Mouse (Mus musculus): ENCODE measurements around the gene Abhd6. TPM values are rescaled to one million over a fixed set of nuclear protein-coding genes. Genes with fewer than 3 reads are reported as not detected.
A peak's percentile ranks its signal among the peaks of the same experiment; 100 is the strongest.

Gene Abhd6
- polyA plus RNA-seq, 1 experiment from 2014 or later = 21.4 TPM

DNA sequence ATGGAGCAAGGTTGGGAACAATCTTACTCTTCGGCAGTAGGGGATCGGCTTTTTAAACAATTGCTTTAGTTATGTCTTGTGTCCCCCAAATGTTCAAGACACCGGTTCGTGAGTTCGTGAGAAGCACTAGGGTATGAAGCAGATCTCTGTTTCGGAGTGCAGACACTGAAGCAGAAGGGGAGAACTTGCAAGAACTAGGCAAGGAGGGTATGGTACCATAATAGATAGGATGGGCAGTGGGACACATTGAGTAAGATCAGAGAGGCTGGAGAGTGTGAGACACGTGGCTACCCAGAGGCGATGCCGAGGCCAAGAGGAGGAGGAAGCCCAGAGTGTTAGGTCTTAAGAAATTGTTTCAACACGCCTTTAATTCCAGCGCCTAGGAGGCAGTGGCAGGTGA is 78.0 kb downstream of the Abhd6 start:
- ATAC-seq (ENCODE audit: insufficient number of reproducible peaks, insufficient read depth, low FRiP score, low TSS enrichment) = 0 out of 2 replicates have a peak, but pooled peaks have one; percentile 22
- Histone ChIP-seq H3K27me3 (no peaks in the 10 kb centered on the region), H3K36me3 (peaks cover 19% of the 10 kb centered on the region), H3K4me1 (peaks cover 15% of the 10 kb centered on the region; the same call in 1 of the 2 replicates), H3K9me3 (no peaks in the 10 kb centered on the region), H3K27ac (peak overlapping the region; percentile 96), H3K9ac (peak overlapping the region; percentile 80), H3K4me3 (peak overlapping the region; percentile 72), H3K4me2 (replicated peaks) (peak overlapping the region; percentile 90)
- 4% methylated on average over 11 of the region's 11 CpGs for WGBS

DNA sequence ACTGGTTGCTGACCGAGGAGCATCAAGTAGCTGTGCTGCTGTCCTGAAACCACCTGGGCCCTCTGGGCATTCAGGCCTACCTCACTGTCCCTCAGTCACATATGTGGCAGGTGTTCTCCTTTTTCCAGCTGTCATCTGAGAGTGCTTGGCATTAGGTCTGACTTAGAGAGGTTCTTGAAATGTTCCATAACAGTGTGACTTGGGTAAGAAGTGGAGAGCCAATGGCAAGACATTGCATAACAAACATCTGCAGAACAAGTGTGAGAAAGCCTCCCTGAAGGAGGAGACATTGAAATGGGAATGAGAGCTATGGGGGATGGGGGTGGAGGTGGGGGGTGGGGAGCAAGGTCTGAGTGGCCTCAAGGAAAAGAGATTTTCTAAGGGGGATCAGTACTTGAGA is 80.2 kb downstream of the Abhd6 start:
- no peak overlapping the region for H3K27ac ChIP-seq
- no peaks in the 10 kb centered on the region for H3K9me3 ChIP-seq
- no peak overlapping the region for H3K4me2 ChIP-seq (replicated peaks)
- peaks cover 38% of the 10 kb centered on the region for H3K36me3 ChIP-seq
- H3K27me3 ChIP-seq = no peaks in the 10 kb centered on the region
- no peak overlapping the region for H3K9ac ChIP-seq
- no peak for ATAC-seq (ENCODE audit: insufficient number of reproducible peaks, insufficient read depth, low FRiP score, low TSS enrichment)
- H3K4me1 ChIP-seq = peaks cover 15% of the 10 kb centered on the region; the same call in 1 of the 2 replicates
- 95% methylated on average over 1 of the region's 1 CpGs for WGBS
- H3K4me3 ChIP-seq = no peak overlapping the region

DNA sequence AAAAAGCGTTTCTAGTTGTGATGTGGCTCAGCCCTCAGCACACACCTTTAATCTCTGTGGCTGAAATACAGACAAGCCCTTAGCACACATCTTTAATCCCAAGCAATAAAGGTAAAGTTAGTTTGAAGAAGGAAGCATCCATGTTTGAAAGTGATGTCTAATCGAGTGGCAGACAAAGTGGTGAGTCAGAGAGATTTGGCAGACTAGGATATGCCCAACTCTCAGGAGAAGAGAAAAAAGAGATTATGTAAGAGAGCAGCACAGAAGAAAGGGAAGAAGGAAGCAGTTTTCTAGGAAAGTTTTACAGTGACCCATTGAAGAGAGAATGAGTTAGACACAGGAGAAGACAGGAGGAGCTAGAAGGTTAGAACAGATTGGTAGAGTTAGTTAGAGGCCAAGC is 86.3 kb downstream of the Abhd6 start:
- WGBS = 90% methylated on average over 2 of the region's 2 CpGs
- Histone ChIP-seq H3K4me2 (replicated peaks) (no peak overlapping the region), H3K9me3 (no peaks in the 10 kb centered on the region), H3K27ac (no peak overlapping the region), H3K4me3 (no peak overlapping the region), H3K27me3 (no peaks in the 10 kb centered on the region), H3K36me3 (peaks cover 56% of the 10 kb centered on the region), H3K4me1 (no peaks in the 10 kb centered on the region), H3K9ac (no peak overlapping the region)
- ATAC-seq (ENCODE audit: insufficient number of reproducible peaks, insufficient read depth, low FRiP score, low TSS enrichment) = no peak

DNA sequence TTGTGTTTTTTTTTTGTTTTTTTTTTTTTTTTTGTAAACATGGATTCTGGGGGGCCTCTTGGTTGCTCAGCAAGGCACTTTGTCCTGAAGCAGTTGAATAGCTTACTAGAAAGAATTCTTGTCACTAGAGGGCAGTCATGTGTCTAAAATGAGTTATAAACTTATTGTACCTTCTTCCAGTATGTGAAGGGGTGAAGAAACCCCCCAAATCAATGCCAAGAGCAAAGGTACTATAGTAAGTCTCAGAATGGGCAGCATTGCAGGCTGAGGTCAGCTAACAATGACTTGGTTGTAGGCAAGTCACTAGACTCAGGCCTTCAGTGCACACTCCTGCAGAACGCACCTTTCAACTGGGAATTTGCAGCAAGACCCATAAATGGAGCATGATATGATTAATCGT is 89.9 kb downstream of the Abhd6 start:
- H3K9ac ChIP-seq = no peak overlapping the region
- no peak overlapping the region for H3K27ac ChIP-seq
- ATAC-seq (ENCODE audit: insufficient number of reproducible peaks, insufficient read depth, low FRiP score, low TSS enrichment) = no peak
- H3K4me3 ChIP-seq = no peak overlapping the region
- no peak overlapping the region for H3K4me2 ChIP-seq (replicated peaks)
- H3K36me3 ChIP-seq = peaks cover 27% of the 10 kb centered on the region
- H3K4me1 ChIP-seq = no peaks in the 10 kb centered on the region
- WGBS = 86% methylated on average over 2 of the region's 2 CpGs
- H3K9me3 ChIP-seq = no peaks in the 10 kb centered on the region
- H3K27me3 ChIP-seq = no peaks in the 10 kb centered on the region

DNA sequence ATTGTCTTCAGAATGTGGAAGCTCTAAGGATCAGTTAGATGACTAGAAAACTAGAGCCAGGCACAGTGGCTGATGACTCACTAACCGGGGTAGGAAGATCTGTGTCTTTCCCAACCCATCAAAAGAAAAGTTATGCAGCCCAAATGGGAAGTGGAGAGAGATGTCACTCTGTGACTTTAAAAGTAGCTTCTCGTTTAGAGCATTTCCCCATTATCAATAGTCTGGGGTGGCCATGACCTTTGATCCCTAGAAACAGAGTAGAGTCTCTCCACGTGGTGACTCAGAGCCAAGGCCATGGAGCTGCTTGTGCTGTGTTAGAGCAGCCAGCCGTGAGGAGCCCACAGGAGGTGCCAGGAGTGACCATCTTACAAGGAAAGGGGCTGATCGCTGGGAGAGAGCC is 90.7 kb downstream of the Abhd6 start:
- Histone ChIP-seq H3K9ac (no peak overlapping the region), H3K36me3 (peaks cover 22% of the 10 kb centered on the region), H3K4me1 (no peaks in the 10 kb centered on the region), H3K4me3 (no peak overlapping the region), H3K27me3 (no peaks in the 10 kb centered on the region), H3K27ac (no peak overlapping the region), H3K4me2 (replicated peaks) (no peak overlapping the region), H3K9me3 (no peaks in the 10 kb centered on the region)
- ATAC-seq (ENCODE audit: insufficient number of reproducible peaks, insufficient read depth, low FRiP score, low TSS enrichment) = no peak
- WGBS = 51% methylated on average over 5 of the region's 5 CpGs

DNA sequence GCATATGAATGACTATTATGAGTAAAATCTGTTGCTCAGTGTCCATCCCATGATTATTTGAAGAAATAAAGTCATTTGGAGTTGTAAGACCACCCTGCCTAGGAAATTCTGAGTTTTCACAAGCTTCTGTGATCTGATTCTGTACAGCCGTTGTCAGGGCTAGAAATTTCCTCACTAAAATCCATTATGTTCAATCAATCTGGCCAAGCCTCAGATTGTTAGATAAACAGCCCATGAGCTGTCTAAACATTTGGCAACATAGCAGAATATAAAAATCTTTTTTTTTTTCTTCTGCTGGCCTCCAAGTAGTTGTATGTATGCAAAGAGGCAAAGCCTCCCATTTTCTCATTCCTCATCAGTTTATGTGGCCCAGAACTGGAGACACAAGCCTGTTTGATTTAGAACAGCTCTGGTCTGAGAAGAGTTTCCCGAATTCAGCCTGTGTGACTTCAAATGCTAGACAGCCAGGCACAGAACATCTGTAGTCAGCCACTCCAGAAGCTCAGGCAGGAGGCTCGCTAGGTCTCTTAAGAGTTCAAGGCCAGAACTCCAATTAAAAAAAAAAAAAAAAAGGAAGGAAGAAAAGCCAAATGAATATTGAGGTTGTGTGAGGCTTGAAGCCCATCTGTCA is 92.3 kb downstream of the Abhd6 start:
- Histone ChIP-seq H3K27me3 (no peaks in the 10 kb centered on the region), H3K4me2 (replicated peaks) (no peak overlapping the region), H3K9me3 (no peaks in the 10 kb centered on the region), H3K4me3 (no peak overlapping the region), H3K4me1 (peaks cover 10% of the 10 kb centered on the region; the same call in 1 of the 2 replicates), H3K9ac (no peak overlapping the region), H3K36me3 (peaks cover 8% of the 10 kb centered on the region), H3K27ac (no peak overlapping the region)
- 58% methylated on average over 3 of the region's 3 CpGs for WGBS
- no peak for ATAC-seq (ENCODE audit: insufficient number of reproducible peaks, insufficient read depth, low FRiP score, low TSS enrichment)

DNA sequence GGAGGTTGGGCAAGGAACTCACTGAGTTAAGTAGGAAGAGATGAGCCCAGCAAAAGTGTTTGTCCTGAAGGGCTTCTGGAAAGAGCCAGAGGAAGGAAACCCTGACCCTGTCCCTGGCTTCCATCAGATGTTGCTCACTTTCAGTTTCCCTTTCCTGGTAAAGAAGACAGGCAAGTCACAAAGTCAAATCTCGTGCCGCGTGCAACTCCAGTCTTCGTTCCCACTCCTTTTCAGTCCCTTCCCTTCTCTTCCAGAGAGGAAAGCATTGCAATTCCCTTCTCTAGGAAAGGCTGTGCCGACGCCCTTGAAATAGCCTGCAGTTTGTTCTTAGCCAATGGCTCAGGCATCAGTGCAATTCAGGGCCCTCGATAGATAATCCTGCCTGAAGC is 92.9 kb downstream of the Abhd6 start:
- peaks cover 10% of the 10 kb centered on the region; the same call in 1 of the 2 replicates for H3K4me1 ChIP-seq
- H3K4me3 ChIP-seq = no peak overlapping the region
- H3K9me3 ChIP-seq = no peaks in the 10 kb centered on the region
- H3K4me2 ChIP-seq (replicated peaks) = no peak overlapping the region
- H3K27me3 ChIP-seq = no peaks in the 10 kb centered on the region
- no peak overlapping the region for H3K9ac ChIP-seq
- no peak for ATAC-seq (ENCODE audit: insufficient number of reproducible peaks, insufficient read depth, low FRiP score, low TSS enrichment)
- H3K36me3 ChIP-seq = peaks cover 3% of the 10 kb centered on the region; the same call in 1 of the 2 replicates
- WGBS = 72% methylated on average over 7 of the region's 7 CpGs
- no peak overlapping the region for H3K27ac ChIP-seq

DNA sequence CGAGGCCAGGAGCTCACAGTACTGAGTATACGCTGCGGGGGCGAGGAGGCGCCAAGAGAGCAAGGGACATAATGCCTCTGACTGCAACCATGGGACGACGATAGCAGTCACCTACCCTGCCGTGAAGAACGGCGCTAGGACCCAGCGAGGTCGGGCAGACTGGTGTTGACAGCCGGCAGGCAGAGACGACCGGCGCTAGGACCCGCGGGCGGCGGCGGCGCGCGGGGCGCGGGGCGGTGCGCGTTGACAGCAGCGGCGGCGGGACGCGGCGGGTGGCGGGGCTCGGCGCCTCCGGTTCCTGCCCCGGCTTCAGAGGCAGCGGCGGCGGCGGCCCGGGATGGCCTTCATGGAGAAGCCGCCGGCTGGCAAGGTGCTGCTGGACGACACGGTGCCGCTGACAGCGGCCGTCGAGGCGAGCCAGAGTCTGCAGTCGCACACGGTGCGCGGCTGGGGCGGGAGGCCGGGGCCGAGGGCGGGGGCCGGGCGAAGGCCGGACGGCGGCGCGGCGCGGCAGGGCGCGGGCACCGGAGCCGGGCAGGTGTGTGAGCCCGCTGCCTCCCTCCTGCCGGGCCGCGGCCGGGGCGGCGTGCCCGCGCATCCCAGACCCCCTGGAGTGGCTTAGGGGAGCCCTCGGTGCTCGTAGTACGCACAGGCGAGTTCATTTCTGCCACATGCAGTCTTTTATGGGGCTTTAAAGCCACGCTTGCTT is 95.4 kb downstream of the Abhd6 start, which contains the start of gene Pxk:
TSS of gene Pxk (plus strand) at position 234 of the 709 bp plus-strand sequence.
- Histone ChIP-seq H3K4me2 (replicated peaks) (peak within 1 kb of the TSS; percentile 66), H3K4me1 (peaks cover 10% of the 10 kb centered on the region; the same call in 1 of the 2 replicates), H3K9me3 (no peaks in the 10 kb centered on the region), H3K9ac (peak within 1 kb of the TSS; percentile 77), H3K27me3 (no peaks in the 10 kb centered on the region), H3K36me3 (no peaks in the 10 kb centered on the region), H3K4me3 (peak within 1 kb of the TSS; percentile 90), H3K27ac (0 out of 2 replicates have a peak within 1 kb of the TSS, but pooled peaks have one; percentile 36)
- peak; percentile 88 for ATAC-seq (ENCODE audit: insufficient number of reproducible peaks, insufficient read depth, low FRiP score, low TSS enrichment)
- WGBS = under 1% methylated on average over 73 of the region's 89 CpGs

DNA sequence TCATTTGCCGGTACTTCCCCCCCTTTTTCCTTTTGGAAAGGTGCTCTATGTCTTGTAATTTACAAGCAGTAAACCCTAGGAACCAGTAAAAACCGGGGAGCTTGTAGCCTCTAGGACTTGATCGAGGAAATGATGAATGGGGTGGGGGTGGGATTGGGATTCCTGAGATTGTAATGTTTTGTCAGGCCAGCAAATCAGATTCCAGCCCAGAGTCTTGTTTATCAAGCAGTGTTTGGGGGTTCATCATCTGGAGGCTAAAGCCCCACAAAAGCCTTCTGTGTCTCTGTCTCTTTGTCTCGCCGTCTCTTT is 95.9 kb downstream of the Abhd6 start:
- 0 out of 2 replicates have a peak overlapping the region, but pooled peaks have one; percentile 36 for H3K27ac ChIP-seq

DNA sequence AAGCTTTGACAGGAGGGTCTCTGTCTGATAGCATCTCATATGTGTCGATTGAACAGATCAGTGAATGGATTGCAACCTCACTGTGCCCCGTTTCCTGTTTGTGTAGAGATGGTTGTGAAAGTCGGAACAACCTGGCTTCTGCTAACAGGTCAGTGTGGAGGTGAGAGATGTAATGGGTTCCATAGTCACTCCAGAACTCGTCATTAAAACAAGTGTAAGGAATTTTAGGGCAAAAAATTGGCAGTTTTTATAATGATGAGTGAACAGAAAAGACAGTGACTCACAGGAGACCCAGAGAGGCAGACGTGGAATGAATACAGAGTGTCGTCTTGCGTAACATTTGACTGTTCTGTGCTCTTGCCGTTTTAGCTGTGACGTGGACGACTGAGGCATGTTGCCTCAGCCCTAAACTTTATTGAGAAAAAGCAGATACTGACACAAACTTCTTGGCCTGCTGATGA is 96.9 kb downstream of the Abhd6 start:
- Histone ChIP-seq H3K4me3 (no peak overlapping the region), H3K27me3 (no peaks in the 10 kb centered on the region), H3K4me1 (peaks cover 10% of the 10 kb centered on the region; the same call in 1 of the 2 replicates), H3K27ac (no peak overlapping the region), H3K9ac (no peak overlapping the region), H3K9me3 (no peaks in the 10 kb centered on the region), H3K36me3 (no peaks in the 10 kb centered on the region), H3K4me2 (replicated peaks) (peak overlapping the region; percentile 66)
- no peak for ATAC-seq (ENCODE audit: insufficient number of reproducible peaks, insufficient read depth, low FRiP score, low TSS enrichment)
- WGBS = 62% methylated on average over 10 of the region's 10 CpGs

More for the DNA sequence above, 95.9 kb downstream of the Abhd6 start:
- WGBS = 7% methylated on average over 5 of the region's 5 CpGs
- Histone ChIP-seq H3K9me3 (no peaks in the 10 kb centered on the region), H3K36me3 (no peaks in the 10 kb centered on the region), H3K4me1 (peaks cover 10% of the 10 kb centered on the region; the same call in 1 of the 2 replicates), H3K27me3 (no peaks in the 10 kb centered on the region), H3K4me3 (peak overlapping the region; percentile 90), H3K4me2 (replicated peaks) (peak overlapping the region; percentile 66), H3K9ac (peak overlapping the region; percentile 77)
- ATAC-seq (ENCODE audit: insufficient number of reproducible peaks, insufficient read depth, low FRiP score, low TSS enrichment) = no peak

DNA sequence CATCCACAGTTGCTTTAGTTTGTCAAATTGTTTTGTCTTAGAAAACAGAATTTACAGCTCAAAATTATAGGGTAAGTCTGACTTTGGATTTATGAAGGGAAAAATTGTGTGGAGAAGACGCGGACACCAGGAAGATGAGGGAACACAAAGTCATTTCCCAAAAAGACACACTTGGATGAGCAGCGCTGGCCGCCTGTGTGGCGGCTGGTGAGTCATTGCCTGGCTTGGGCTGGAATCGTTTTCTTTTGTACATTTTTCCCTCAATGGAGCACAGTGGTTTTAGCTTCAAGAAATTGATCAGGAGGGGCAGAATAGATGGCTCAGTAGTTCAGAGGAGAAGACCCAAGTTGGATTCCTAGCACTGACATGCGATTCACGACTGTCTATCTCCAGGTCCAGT is 99.2 kb downstream of the Abhd6 start:
- H3K36me3 ChIP-seq = no peaks in the 10 kb centered on the region
- ATAC-seq (ENCODE audit: insufficient number of reproducible peaks, insufficient read depth, low FRiP score, low TSS enrichment) = no peak
- H3K4me1 ChIP-seq = peaks cover 10% of the 10 kb centered on the region; the same call in 1 of the 2 replicates
- H3K4me3 ChIP-seq = no peak overlapping the region
- H3K9ac ChIP-seq = no peak overlapping the region
- no peak overlapping the region for H3K4me2 ChIP-seq (replicated peaks)
- WGBS = 93% methylated on average over 8 of the region's 8 CpGs
- H3K27me3 ChIP-seq = no peaks in the 10 kb centered on the region
- H3K9me3 ChIP-seq = no peaks in the 10 kb centered on the region
- H3K27ac ChIP-seq = no peak overlapping the region

DNA sequence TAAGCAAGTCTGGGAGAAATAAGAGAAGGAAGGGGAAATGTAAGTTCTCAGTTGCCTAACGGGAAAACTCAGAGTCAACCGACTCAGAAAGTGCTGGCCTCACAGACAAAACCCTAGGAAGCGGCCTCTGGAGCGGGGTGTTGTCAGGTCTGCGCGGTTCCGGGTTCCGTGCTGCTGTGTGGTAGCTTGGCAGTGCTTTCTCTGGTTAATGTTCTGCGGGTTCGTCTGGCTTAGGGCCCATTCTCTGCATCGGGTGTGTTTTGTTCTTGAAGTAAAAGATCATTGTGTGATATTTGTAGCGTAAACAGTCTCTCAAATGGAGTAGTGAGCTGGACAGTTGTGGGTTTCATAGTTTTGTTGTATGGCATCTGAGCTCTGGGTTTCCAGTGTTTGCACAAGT is 100.0 kb downstream of the Abhd6 start:
- Histone ChIP-seq H3K4me3 (no peak overlapping the region), H3K9me3 (no peaks in the 10 kb centered on the region), H3K36me3 (no peaks in the 10 kb centered on the region), H3K4me2 (replicated peaks) (no peak overlapping the region), H3K4me1 (peaks cover 10% of the 10 kb centered on the region; the same call in 1 of the 2 replicates), H3K27me3 (no peaks in the 10 kb centered on the region), H3K9ac (no peak overlapping the region), H3K27ac (no peak overlapping the region)
- 88% methylated on average over 12 of the region's 12 CpGs for WGBS
- no peak for ATAC-seq (ENCODE audit: insufficient number of reproducible peaks, insufficient read depth, low FRiP score, low TSS enrichment)

All from embryonic facial prominence, embryonic 12.5 days (tissue).